Mouse (Mus musculus) ES-E14 (cell line): ENCODE data around the gene Chsy1.

Source experiments
- CHD2 ChIP-seq: IDR thresholded peaks from 2 replicates; pipeline ENCODE4 v1.6.1; 2014; ENCODE audit warnings: mild to moderate bottlenecking, low read depth, low read length, inconsistent platforms
- MAFK ChIP-seq: IDR thresholded peaks from 2 replicates; pipeline ENCODE4 v1.6.1; 2014; ENCODE audit warnings: mild to moderate bottlenecking, low read depth, low read length, inconsistent platforms; ENCODE audit not compliant: insufficient read depth
- ZC3H11A ChIP-seq: IDR thresholded peaks from 2 replicates; pipeline ENCODE4 v1.6.1; 2012; ENCODE audit warnings: low read depth, mild to moderate bottlenecking, inconsistent platforms, low read length, borderline replicate concordance

GRCm38 (mm10) chr7:66215911-66216310 lies 106.6 kb downstream of the Chsy1 start:
- TF ChIP-seq CHD2 (no peak), ZC3H11A (no peak), MAFK (no peak)
